Mouse (Mus musculus) spleen, adult 2 months (tissue): ENCODE results near the gene Nomo1.

Experiments used
- CTCF ChIP-seq: fragments of 200-500 bp; IDR thresholded peaks from 2 replicates; pipeline ENCODE4 v1.5.1; 2011; ENCODE audit warnings: mild to moderate bottlenecking, inconsistent platforms; ENCODE audit not compliant: insufficient read depth, insufficient read length, insufficient replicate concordance; ENCODE audit errors: extremely low read depth
- POLR2A ChIP-seq: fragments of 200-500 bp; IDR thresholded peaks from 2 replicates; pipeline ENCODE4 v1.6.1; 2011; ENCODE audit warnings: low read depth, low read length, inconsistent platforms

GRCm38 (mm10) chr7:46061614-46062013 is 28.1 kb downstream of the Nomo1 start:
- TF ChIP-seq CTCF (no peak), POLR2A (no peak)
